Mouse (Mus musculus): ENCODE measurements around the gene Sympk. TPM values are rescaled to one million over a fixed set of nuclear protein-coding genes. Genes with fewer than 3 reads are reported as not detected.
"Not testable (repeated sequence)": the region's sequence is repeated elsewhere in the genome, so short reads cannot be mapped to it uniquely, and the experiment has no call there.

Gene Sympk
- polyA plus RNA-seq, 1 experiment = 76.1 TPM

GRCm38 (mm10) chr7:19057405-19057804, 33.2 kb downstream of the Sympk start:
- DNase-seq = no peak
- Histone ChIP-seq H3K4me3 (replicated peaks; ENCODE audit: extremely low read depth, low read depth, low read length) (no peak overlapping the region), H3K4me1 (ENCODE audit: control insufficient read depth, insufficient read depth, low read length) (no peaks in the 10 kb centered on the region)
- WGBS = 66% methylated on average over 10 of the region's 10 CpGs
- TF ChIP-seq POLR2A (IDR thresholded peaks at IDR 0.05; ENCODE audit: borderline replicate concordance, extremely low read depth, low read depth, low read length) (no peak), CTCF (IDR thresholded peaks at IDR 0.05; ENCODE audit: insufficient read depth, low read length) (no peak)

GRCm38 (mm10) chr7:19065896-19066295, 41.7 kb downstream of the Sympk start:
- WGBS = 49% methylated on average over 13 of the region's 13 CpGs
- H3K4me1 ChIP-seq (ENCODE audit: control insufficient read depth, insufficient read depth, low read length) = no peaks in the 10 kb centered on the region
- DNase-seq = no peak
- TF ChIP-seq POLR2A (IDR thresholded peaks at IDR 0.05; ENCODE audit: borderline replicate concordance, extremely low read depth, low read depth, low read length) (no peak), CTCF (IDR thresholded peaks at IDR 0.05; ENCODE audit: insufficient read depth, low read length) (no peak)
- H3K4me3 ChIP-seq (replicated peaks; ENCODE audit: extremely low read depth, low read depth, low read length) = no peak overlapping the region

- DNase-seq = no peak
- TF ChIP-seq CTCF (IDR thresholded peaks at IDR 0.05; ENCODE audit: insufficient read depth, low read length) = no peak
- no peak for TF ChIP-seq POLR2A (IDR thresholded peaks at IDR 0.05; ENCODE audit: borderline replicate concordance, extremely low read depth, low read depth, low read length)
Measured at GRCm38 (mm10) chr7:19067063-19067462, 42.9 kb downstream of the Sympk start.

GRCm38 (mm10) chr7:19067935-19068334, 43.8 kb downstream of the Sympk start:
- no peaks in the 10 kb centered on the region for H3K4me1 ChIP-seq (ENCODE audit: control insufficient read depth, insufficient read depth, low read length)
- TF ChIP-seq CTCF (IDR thresholded peaks at IDR 0.05; ENCODE audit: insufficient read depth, low read length) (no peak), POLR2A (IDR thresholded peaks at IDR 0.05; ENCODE audit: borderline replicate concordance, extremely low read depth, low read depth, low read length) (no peak)
- no peak for DNase-seq
- H3K4me3 ChIP-seq (replicated peaks; ENCODE audit: extremely low read depth, low read depth, low read length) = no peak overlapping the region
- WGBS = 63% methylated on average over 13 of the region's 14 CpGs

More at GRCm38 (mm10) chr7:19067063-19067462, 42.9 kb downstream of the Sympk start:
- Histone ChIP-seq H3K4me3 (replicated peaks; ENCODE audit: extremely low read depth, low read depth, low read length) (no peak overlapping the region), H3K4me1 (ENCODE audit: control insufficient read depth, insufficient read depth, low read length) (no peaks in the 10 kb centered on the region)
- 39% methylated on average over 14 of the region's 14 CpGs for WGBS

- DNase-seq = peak; percentile 72
- WGBS = 1% methylated on average over 2 of the region's 2 CpGs
- Histone ChIP-seq H3K4me1 (ENCODE audit: control insufficient read depth, insufficient read depth, low read length) (no peaks in the 10 kb centered on the region), H3K4me3 (replicated peaks; ENCODE audit: extremely low read depth, low read depth, low read length) (no peak overlapping the region)
- TF ChIP-seq POLR2A (IDR thresholded peaks at IDR 0.05; ENCODE audit: borderline replicate concordance, extremely low read depth, low read depth, low read length) = no peak
- TF ChIP-seq CTCF (IDR thresholded peaks at IDR 0.05; ENCODE audit: insufficient read depth, low read length) = peak; percentile 79
Measured at GRCm38 (mm10) chr7:19068707-19069106, 44.5 kb downstream of the Sympk start.

GRCm38 (mm10) chr7:19069500-19069899, 45.3 kb downstream of the Sympk start:
- 49% methylated on average over 3 of the region's 3 CpGs for WGBS
- DNase-seq = no peak
- peak; percentile 51 for TF ChIP-seq CTCF (IDR thresholded peaks at IDR 0.05; ENCODE audit: insufficient read depth, low read length)
- no peak for TF ChIP-seq POLR2A (IDR thresholded peaks at IDR 0.05; ENCODE audit: borderline replicate concordance, extremely low read depth, low read depth, low read length)
- Histone ChIP-seq H3K4me3 (replicated peaks; ENCODE audit: extremely low read depth, low read depth, low read length) (no peak overlapping the region), H3K4me1 (ENCODE audit: control insufficient read depth, insufficient read depth, low read length) (no peaks in the 10 kb centered on the region)

- not testable (repeated sequence) for DNase-seq; H3K4me3 ChIP-seq (replicated peaks; ENCODE audit: extremely low read depth, low read depth, low read length); H3K4me1 ChIP-seq (ENCODE audit: control insufficient read depth, insufficient read depth, low read length)
- WGBS = 44% methylated on average over 3 of the region's 3 CpGs
Measured at GRCm38 (mm10) chr7:19071024-19071423, 46.8 kb downstream of the Sympk start.

- H3K4me3 ChIP-seq (replicated peaks; ENCODE audit: extremely low read depth, low read depth, low read length) = no peak overlapping the region
- TF ChIP-seq CTCF (IDR thresholded peaks at IDR 0.05; ENCODE audit: insufficient read depth, low read length) (peak; percentile 57), POLR2A (IDR thresholded peaks at IDR 0.05; ENCODE audit: borderline replicate concordance, extremely low read depth, low read depth, low read length) (no peak)
- H3K4me1 ChIP-seq (ENCODE audit: control insufficient read depth, insufficient read depth, low read length) = peaks cover 5% of the 10 kb centered on the region
- DNase-seq = no peak
- WGBS = 77% methylated on average over 9 of the region's 9 CpGs
Measured at GRCm38 (mm10) chr7:19073504-19073903, 49.3 kb downstream of the Sympk start.

GRCm38 (mm10) chr7:19074494-19074893, 50.3 kb downstream of the Sympk start:
- Histone ChIP-seq H3K4me1 (ENCODE audit: control insufficient read depth, insufficient read depth, low read length) (peaks cover 5% of the 10 kb centered on the region), H3K4me3 (replicated peaks; ENCODE audit: extremely low read depth, low read depth, low read length) (no peak overlapping the region)
- WGBS = 89% methylated on average over 6 of the region's 6 CpGs
- DNase-seq = no peak
- no peak for TF ChIP-seq POLR2A (IDR thresholded peaks at IDR 0.05; ENCODE audit: borderline replicate concordance, extremely low read depth, low read depth, low read length)
- no peak for TF ChIP-seq CTCF (IDR thresholded peaks at IDR 0.05; ENCODE audit: insufficient read depth, low read length)

GRCm38 (mm10) chr7:19075231-19075630, 51.1 kb downstream of the Sympk start:
- TF ChIP-seq CTCF (IDR thresholded peaks at IDR 0.05; ENCODE audit: insufficient read depth, low read length) (no peak), POLR2A (IDR thresholded peaks at IDR 0.05; ENCODE audit: borderline replicate concordance, extremely low read depth, low read depth, low read length) (no peak)
- no peak for DNase-seq
- WGBS = 47% methylated on average over 5 of the region's 5 CpGs
- H3K4me3 ChIP-seq (replicated peaks; ENCODE audit: extremely low read depth, low read depth, low read length) = peak overlapping the region; percentile 56
- peaks cover 5% of the 10 kb centered on the region for H3K4me1 ChIP-seq (ENCODE audit: control insufficient read depth, insufficient read depth, low read length)

Measured in lung, adult 2 months (tissue).